Mouse (Mus musculus): ENCODE data around the gene Filip1.

Gene Filip1

DNA sequence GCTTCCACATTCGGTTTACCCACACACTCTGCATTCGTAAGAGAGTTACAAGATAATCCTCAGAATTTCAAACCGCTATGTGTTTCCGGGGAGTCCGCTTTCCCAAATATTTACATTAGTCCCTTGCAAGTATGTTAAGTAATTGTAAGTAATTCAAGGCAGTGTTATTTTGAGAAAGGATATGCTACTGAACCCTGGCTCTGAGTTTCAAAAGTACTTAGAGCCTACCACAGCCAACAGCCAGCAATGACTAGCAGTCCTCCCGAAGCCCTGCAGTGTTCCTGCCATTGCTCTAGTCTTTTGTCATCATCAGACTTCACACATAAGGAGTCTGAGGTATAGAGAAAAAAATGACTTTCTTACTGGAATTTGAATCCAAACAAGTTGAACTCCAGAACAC is 67.8 kb downstream of the Filip1 start:
- DNase-seq, result no peak

DNA sequence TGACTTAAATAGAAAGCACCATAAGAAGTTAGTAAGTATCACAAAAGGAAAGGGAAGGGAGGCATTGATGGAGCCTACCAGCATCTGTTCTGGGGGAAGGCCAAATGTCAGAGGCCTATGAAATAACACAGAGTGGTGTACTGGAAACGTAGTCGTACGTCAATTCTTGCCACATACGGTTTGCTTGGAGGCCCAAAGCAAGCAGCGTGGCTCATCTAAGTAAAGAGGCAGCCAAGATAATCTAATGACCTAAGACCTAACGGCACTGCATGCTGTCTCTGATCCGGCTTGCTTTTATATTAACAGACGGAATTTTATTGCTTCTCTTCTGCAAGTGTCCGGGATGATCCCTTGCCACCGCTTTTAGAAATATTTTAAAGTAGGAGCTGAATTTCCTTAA is 68.7 kb downstream of the Filip1 start:
- DNase-seq, result no peak

DNA sequence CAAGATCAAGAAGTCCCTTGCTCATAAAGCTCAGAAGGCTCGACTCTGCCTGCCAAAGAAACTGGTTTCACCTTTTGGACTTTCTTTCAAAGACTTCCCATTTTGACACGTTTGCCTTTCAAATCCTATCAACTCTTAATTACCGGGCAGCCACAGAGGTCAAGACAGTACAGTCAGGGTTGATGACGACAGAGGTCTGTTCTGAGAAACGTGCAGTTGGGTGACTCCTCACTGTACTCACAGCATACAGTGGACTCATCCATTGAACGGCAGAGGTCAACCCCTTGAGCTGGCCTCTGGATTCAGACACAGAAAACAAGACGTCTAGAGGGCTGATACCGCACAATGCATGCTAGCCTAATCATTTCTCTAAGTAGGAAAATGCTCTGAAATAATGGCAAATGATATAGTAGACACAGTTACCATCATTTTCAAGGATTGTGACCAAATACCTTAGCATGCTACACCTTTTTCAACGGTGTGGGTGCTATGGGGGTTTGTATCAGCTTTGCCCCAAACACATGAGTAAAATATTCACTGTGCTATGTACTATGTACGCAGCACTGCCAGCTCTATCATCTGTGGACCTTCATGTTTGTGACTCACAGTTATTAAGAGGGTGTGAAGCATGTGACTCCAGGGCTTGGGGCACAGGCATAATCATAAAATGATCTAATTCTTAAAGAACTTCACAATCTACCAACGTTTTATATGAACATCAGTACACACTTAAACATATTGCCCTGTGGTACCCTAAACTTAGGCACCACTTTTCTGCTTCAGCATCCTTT is 74.0 kb downstream of the Filip1 start:
- no peak for DNase-seq

DNA sequence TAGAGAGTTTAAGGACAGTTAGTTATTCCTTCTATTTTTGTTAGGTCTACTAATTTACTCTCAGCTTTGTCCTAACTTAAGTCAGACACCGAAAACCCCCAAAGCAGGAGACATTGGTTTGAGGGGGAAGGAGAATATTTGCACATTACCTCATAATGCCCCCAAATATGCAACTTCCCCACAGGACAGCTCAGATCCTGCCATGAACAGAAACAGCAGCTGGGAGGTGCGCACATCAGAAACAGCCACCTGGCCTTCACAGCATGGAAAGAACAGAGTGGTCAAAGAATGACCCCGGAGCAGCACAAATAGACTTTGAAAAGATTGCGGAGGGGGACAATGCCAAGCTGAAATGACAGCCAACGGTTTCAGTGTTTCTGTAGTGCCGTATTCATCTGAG is 75.1 kb downstream of the Filip1 start:
- no peak for DNase-seq

DNA sequence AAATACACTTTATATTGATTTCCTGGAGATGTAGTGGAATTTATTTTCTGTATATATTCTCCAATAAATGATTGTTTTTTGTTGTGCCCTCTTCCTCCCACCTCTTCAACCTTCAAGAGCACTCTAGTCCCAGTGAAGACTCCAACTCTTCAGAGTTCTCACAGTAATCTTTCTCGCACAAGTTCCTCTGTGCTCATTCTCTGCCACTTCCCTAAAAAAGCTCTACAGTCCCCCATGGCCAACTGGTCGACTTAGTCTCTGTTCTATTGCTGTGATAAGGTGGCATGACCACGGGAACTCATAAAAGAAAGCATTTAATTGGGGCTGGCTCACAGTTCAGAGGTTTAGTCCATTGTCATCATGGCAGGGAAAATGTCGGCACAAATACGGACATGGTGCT is 80.1 kb downstream of the Filip1 start:
- DNase-seq, result no peak

DNA sequence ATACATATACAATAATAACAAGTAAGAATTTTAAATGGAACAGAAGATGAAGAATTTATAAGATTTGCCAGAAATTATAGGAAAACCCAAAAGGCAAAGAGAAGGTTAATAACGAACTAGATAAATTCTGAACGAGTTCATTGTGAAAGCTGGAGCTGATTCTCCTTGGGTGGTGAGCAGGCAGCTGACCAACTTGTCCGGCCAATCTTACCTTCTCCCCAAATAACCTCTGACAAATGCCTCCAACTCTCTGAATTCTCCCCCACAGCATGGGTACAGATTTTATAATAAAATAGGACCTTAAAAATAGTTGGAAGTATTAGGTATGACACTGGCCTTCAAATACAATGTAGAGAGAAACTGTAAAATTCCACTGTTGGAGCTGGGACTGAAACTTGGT is 84.6 kb downstream of the Filip1 start:
- DNase-seq, result no peak

DNA sequence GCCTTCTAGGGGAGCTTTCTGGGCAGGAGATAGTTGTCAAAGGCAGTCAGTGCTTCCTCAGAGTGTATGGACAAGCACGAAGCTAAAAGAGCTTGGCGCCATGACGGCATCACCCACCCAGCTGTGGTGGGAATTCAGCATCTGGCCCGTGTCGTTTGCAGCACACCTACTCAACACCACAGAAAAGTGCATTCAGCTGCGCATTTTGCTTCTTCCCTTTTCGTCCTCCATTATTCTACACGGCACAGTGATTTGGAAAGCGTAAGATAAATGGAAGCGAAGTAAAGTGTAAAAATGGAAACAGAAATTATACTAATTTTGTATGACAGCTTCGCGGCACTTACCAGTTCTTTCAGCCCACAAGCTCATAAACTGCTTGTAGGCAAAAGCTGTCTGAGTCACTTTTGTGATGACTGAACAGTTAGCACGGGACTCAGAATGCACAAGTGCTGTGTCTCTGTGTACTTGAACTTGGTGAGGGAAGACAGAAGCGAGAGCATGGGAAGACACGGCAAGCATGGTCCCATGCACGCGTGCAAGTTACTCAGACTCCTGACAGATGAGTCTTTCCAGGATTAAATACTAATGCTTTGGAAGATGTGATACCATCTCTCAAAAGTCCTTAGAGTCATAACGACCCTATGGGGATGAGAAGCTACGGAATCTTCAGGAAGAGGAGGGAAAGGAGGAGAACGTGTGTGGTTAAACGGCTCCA is 85.3 kb downstream of the Filip1 start:
- DNase-seq, result no peak

DNA sequence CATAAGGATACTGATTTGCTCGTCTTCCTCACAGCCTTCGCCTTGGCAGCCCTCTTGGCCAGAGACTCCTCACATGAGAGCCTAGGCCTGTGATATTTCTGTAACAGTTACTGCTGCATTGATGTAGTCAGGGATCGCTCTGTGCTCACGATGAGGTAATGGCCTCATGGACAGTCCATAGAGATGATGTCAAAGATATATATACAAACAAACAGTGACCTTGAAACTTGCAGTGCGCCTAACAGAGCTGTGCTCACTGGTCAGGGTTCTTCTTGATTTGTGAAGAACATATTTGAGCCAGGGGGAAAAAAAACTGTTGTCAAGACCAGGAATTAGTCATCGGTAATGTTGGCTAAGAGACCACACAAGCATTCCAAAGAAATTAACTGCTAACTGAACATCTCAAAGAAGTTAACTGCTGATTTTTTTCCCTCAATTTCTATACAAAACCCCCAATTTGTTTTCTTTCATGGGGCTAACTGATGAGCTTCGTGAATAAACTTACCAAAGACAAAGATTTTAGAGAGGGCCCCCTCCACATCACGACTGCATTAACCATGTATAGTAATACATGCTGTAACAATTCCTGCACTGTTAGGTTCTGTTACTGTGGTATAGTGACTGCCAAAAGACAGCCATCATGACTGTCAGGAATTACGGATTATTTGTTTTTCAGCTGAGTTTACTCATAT is 86.0 kb downstream of the Filip1 start:
- DNase-seq, result no peak

DNA sequence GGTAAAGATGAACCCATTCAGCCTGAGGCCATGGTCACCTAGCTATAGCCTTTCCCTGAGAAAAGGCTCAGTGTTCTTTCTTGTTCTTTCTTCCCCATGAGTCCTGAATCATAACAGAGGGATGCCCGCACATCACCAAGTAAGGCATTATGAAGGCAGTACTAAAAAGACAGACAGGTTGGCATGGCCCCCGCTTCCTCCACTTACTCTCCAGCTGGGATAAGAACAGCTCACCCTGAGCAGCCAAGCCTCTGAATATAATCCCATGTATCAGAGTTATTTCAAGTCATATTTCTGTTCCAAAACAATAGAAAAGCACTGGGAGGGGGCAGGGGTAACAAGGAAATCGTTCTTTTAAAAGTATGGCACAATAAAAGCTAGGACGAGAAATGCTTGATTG is 86.7 kb downstream of the Filip1 start:
- DNase-seq, result no peak

DNA sequence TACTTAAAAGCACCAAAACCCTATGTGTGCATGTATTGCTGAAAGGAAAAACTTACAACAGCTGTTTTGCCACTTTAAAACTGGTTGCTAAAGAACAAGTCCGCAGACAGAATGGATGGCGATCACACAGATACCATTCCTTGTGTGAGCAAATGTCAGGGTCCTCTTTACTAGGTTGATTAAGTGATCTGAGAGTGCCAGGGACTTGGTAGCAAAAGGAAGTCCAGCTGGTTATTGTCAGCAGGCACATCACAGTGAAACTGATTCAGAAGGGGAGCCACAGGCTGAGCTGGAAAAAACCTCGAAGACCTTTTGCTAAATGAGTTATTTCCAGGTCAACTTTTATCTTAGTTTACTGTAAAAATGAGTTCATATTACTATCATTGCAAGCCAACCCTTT is 89.4 kb downstream of the Filip1 start:
- no peak for DNase-seq

DNA sequence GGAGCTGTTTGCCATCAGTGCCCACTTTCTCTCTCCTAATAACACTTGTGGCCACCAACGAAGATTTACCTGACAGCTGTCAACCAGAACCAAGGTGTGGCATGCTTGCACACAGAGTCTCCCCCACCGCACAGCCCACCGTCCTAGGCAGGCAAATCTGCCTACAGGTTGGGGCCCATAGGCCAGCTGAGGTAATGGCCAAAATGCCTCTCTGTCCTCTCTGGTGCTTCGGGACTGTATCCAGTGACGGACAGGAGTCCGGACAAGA is 90.2 kb downstream of the Filip1 start:
- no peak for DNase-seq

DNA sequence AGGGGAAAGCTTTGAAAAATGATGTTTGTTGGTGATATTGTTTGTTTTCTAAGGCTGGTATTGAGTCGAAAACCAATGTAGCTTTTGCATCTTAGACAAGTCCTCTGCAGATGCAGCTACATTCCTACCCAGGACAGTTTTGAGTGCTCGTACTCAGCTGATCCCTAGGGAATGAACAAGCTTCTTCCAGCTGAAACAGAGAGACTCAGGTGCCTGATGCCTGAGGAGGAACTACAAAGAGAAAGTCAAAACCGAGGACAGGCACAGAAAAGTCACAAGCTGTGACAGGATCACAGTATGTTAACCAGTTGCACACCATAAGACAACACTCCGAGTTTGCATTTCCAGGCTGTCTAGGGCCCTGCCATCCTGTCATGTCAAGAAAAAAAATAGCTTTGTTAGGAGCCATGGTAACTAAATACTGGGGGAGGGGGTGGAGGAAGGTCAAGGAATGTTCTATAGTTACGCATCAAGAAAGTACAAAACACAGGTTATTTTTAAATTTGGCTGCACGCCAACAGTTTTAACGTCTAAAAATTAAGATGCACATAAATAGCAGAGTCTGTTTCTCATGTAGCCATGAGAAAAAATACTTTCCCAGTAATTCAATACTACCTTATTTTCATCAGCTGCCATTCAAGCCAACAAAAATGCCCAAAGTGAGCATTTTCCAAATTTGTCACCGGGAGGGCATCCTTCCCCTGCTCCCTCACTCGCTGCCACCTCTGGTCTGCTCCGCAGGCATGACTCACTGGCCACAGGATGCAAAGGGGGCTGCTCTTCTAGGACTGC is 90.8 kb downstream of the Filip1 start:
- DNase-seq, result no peak

DNA sequence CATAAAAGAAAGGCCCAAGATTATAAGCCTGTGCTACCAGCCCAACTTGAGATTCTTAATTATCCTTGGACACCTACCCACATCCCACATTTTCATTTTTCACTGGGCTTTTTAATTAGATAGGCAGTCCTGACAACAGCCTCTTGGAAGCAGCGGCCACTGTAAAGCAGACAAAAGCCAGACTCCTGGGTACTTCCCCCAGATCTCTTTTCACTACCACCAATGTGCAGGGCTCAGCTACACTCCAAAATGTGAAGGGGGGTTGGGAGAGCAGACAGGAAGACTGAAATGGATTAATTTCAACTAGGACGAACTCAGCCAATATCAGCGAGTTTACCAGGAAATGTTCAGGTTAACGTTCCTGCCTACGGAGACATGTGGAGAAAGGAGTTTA is 92.1 kb downstream of the Filip1 start:
- no peak for DNase-seq

DNA sequence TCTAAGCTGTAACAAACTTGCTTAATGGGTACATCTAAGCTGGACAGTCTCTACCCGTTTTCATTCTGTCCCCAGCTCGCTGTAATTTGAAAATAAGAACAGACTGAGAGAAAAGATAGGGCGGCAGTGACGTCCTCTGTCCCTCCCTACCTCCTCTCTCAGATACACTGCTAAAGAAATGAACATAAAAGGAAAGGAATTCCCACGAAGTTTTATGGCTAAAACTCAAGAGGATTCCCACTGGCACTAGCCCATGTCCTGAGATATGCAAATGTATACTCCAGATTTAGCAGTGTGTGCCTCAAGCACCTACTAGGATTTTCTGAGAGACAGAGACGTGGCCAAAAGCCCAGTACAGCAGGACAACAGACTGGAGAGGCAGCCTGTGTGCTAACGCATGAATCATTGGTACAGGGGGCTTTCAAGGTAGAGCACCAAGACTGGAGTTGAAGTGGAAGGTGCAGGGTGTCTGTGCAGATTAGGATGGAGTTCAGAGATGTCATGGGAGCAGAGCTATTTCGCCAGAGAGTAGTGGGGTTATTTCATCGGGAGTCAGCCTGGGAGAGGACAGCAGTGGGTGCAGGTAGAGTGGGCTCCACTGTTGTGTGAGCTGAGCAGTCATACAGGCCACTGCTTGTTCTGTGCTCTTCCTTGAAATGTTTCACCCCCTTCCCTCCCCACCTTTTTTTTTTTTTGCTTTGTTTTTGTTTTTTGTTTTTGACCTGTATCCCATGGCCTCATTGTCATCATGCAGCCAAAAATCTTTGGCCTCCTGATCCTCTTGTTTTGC is 92.7 kb downstream of the Filip1 start:
- DNase-seq, result no peak

DNA sequence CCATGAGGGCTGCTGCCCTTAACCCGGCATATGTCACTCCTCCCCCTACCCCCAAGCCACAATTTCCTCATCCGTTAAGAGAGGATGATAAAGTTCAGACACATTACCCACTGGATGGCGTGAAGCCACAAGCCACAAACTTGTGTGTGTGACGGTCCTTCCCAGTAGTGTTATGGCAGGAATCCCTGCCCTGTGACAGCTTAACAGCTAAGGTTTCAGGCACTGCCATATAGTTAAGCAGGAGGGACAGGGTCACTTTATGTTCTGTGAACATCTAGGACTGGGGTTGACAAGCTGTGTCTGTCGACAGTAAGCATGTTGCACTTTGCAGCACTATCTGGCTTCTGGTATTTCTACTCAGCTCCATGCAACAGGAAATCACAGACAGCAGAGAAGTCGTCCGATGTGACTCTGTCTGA is 93.3 kb downstream of the Filip1 start:
- DNase-seq, result no peak

DNA sequence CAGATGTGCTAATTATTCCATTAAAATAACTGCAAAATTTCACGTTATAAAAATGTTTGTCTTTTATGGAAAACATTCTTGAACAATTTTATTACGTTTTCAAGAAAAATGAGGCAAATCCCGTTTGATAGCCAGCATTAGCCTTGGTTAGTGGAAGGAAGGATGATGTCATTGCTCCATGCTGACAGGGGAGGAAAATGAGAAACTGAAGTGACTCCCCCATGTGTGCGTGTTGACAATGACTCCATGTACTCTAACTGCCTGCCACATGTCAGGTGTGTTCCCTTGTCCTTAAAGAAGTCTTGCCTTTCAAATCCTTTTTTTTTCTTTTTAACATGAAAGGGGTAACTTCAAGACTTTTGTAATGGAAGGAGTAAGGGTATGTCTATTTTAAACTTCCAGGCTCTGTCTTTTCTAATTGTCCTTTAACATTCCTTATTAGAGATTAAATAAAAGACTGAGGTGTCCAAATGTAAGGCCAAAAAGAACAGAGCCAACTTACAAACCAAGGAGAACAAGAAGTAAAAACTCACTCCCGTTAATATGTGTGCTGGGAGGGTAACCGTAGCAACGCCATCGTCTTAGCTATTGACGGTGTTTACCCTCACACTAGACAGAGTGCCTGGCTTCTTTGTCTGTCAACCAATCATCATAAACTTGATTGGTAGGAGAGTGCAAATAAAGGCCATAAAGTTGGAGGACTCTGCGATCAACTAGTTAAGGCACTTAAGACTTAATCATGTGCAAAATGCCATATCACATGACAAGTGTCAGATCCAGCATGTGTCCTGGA is 94.1 kb downstream of the Filip1 start:
- DNase-seq, result no peak

DNA sequence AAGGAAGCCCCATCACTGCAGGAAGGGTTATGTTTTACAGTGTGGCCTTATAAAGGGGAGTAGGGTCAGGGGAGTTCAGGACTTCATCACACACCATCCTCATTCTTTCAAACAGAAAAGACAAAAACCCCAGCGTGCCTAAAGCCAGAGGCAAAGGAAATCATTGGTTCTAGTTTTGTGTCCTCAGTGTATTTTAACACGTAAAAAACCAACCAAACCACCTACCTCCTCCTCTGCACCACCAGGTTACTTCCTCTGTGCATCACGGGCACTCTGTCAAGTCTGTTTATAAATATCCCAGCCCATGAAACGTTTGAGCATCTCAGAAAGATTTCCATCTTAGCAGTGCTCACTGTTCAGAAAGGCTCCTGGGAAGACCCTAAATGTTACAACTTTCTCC is 98.4 kb downstream of the Filip1 start:
- DNase-seq, result no peak

DNA sequence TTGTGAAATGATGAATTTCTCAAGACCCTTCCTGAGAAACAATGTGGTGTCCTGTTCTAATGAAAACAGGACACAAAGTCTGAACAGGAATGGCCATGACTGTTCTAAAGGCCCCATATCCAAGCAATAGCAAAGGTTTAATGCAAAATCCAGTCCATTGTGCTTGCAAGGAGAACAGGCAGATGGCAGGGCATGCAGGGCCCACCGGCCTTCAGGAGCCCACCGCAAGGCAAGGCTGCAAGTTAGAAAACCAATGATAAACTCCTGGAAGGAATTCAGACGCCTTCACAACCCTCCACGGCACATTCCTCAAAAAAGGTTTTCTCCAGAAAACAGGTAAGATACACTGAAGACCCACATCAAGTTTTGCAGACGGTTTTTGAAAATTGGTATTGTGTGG is 99.7 kb downstream of the Filip1 start:
- no peak for DNase-seq

DNA sequence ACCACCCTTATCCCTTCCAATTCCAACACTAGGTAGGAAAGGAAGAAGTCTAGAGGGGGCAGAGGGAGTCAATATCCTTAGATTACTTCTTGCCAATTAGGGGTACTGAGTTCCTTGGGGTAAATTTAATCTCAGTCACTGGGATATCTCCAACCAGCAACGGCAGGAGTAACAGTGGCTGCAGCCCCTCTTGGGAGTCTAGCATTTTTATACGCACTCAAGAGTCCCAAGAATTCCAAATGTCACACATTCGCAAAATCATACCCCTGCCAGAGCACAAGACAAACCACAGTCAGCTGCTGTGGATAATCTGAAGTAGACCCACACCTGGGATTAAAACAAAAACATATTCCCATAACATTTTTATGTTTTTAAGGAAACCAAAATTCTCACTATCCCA is 102.5 kb downstream of the Filip1 start:
- no peak for DNase-seq

DNA sequence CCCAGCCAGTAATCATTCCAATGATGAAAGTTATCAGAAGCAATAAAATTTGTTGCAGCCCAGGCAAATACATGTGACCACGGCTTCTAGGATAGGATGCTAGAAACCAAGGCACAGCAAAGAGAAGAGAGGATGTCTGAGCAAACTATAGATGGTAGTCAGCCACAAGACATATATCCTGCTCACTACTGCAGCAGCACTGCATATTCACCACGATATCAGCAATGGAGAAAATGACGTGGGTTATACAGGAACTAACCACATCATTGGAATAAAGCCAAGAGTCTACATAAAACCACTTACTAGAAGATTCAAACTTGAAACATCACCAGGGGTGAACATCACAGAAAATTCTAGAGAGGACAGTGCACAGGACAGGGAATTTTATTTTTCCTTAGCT is 113.8 kb downstream of the Filip1 start:
- DNase-seq, result no peak

DNA sequence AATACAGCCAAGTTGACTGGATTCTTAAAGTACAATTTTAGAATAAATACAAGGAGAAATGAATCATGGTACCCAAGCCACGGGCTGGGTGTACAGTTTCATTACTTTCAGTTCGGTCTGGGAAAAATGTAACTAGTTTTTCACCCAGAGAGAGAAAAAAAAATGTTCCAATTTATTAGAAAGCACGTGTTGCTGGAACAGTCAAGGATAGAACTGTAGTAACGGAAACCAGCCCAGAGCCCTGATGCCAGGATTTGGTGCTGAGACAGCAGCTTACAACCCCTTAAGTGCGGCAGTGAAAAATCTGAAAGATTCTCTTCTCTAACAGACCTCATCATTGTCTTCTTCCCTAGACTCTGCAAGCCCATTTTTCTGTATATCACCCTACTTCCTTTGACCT is 118.0 kb downstream of the Filip1 start:
- no peak for DNase-seq

All from cerebellum, adult 9-11 months (tissue).